Mouse (Mus musculus) right cerebral cortex, postnatal 25 days (tissue): ENCODE measurements at regions not wholly inside any gene's neighbourhood (a gene's known extent, or its start where the extent isn't known, plus 50 kb on each side); places are given as distances from the start of the nearest gene placed in this dataset.

Experiments
- DNase-seq: peaks from one replicate; pipeline ENCODE4 v3.0.0; 2022

GRCm38 (mm10) chr8:76539638-76540037 is 359.6 kb upstream of the Nr3c2 start:
- no peak for DNase-seq

DNA sequence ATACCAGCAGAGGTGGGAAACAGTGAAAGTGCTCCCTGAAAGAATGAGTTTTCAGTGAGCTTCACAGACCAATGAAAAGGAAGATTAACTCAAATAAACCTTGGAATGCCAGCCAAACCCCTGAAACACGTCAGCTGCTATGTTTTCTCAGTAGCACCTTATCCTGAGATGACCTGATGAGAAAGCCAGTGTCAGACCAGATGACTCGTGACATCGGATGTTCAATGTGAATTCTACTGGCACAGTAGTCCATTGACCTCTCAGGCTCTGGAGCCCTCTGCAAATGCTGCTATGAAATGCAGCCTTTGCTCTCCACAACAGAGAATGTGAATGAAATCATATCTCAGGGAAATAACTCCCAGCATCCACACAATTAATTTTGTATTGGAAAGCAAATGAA is 358.6 kb upstream of the Nr3c2 start:
- DNase-seq, result no peak

DNA sequence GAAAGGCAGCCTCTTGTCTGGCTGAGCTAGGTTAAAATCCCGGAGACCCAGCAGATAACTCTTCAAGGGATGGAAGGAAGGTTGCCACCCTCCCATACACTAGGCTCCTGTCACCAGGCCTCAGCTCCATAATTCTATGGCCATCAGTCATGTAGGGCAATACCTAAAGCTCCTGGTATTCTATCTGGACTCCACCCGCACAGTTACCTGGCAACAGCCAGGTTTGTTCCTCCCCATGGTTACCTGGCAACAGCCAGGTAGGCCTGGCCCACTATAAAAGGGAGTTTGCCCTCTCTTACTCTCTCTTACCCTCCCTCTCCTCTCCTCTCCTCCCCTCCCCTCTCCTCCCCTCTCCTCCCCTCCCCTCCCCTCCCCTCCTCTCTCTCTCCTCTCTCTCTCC is 347.6 kb upstream of the Nr3c2 start:
- DNase-seq, result no peak

DNA sequence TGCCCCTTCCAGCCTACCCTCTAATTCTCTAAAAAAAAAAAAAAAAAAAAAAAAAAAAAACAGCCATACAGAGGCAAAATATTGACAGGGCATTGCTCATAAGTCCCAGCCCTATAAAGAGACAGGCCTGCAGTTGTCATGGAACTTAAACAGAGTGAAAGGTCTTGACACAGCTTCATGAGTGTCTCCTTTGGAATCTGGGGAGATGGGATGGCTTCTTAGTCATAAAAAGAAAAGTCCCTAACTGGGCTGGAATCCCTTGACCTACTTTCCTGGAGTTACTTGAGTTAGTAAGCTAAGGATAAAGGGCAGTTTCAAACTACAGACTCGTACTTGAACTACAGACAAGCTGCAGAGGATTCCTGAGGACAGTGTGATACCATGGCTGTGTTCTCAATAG is 297.7 kb upstream of the Nr3c2 start:
- DNase-seq, result no peak

- no peak for DNase-seq
Measured at GRCm38 (mm10) chr8:76618721-76619120, 280.5 kb upstream of the Nr3c2 start.

- DNase-seq, result no peak
Measured at GRCm38 (mm10) chr8:76620853-76621252, 278.4 kb upstream of the Nr3c2 start.

GRCm38 (mm10) chr8:76633086-76633485 is 266.2 kb upstream of the Nr3c2 start:
- no peak for DNase-seq
